Mouse (Mus musculus) ES-Bruce4 (cell line): ENCODE data around the gene Anks1b.

Experiments used
- CTCF ChIP-seq: IDR thresholded peaks from one replicate; pipeline ENCODE4 v1.8.1; 2011; ENCODE audit warnings: low read depth, low read length
- EP300 ChIP-seq: IDR thresholded peaks from 2 replicates; pipeline ENCODE4 v1.6.1; 2011; ENCODE audit warnings: low read depth, low read length; ENCODE audit not compliant: insufficient read depth

- TF ChIP-seq CTCF (no peak), EP300 (no peak)
Observed at GRCm38 (mm10) chr10:89974361-89974760, 101.1 kb downstream of the Anks1b start.
